Mouse (Mus musculus): ENCODE data around the gene P2ry14. TPM values are rescaled to one million over a fixed set of nuclear protein-coding genes. Genes with fewer than 3 reads are reported as not detected.

Gene P2ry14
- total and polyA plus RNA-seq, 3 experiments, result 0.08 to 0.13 TPM; not detected in 1

GRCm38 (mm10) chr3:59098540-59098939, 54.9 kb downstream of the P2ry14 start:
- Histone ChIP-seq H3K79me2 (ENCODE audit: control insufficient read depth, insufficient read depth, low read length, poor library complexity) (no peaks in the 10 kb centered on the region), H3K27ac (ENCODE audit: control insufficient read depth, low read depth, low read length) (no peak overlapping the region), H3K36me3 (ENCODE audit: control insufficient read depth in 1 of 2, insufficient read depth in 2 of 2, low read length in 2 of 2) (peaks cover 0 to 4% of the 10 kb centered on the region in 2 experiments; a peak in 2 of 4 replicates), H3K9me3 (replicated peaks; ENCODE audit: insufficient read depth, low read length) (no peaks in the 10 kb centered on the region), H3K9ac (ENCODE audit: control insufficient read depth, low read depth, low read length, poor library complexity, severe bottlenecking) (no peak overlapping the region), H3K27me3 (ENCODE audit: control insufficient read depth in 1 of 2, insufficient read depth in 2 of 2, low read length in 2 of 2) (peaks cover 0 to 2% of the 10 kb centered on the region in 2 experiments), H3K4me1 (ENCODE audit: control insufficient read depth in 1 of 2, insufficient read depth in 2 of 2, low read length in 2 of 2) (peaks cover 5 to 6% of the 10 kb centered on the region in 2 experiments), H3K4me3 (ENCODE audit: control insufficient read depth in 1 of 2, insufficient read depth in 1 of 2, low read depth in 2 of 2, low read length in 2 of 2) (no peak overlapping the region)
- TF ChIP-seq CHD1 (IDR thresholded peaks at IDR 0.05; ENCODE audit: low read depth, low read length) (no peak), ZKSCAN1 (IDR thresholded peaks at IDR 0.05; ENCODE audit: low read depth, low read length) (no peak), GABPA (IDR thresholded peaks at IDR 0.05; ENCODE audit: low read depth, low read length) (no peak), NRF1 (IDR thresholded peaks at IDR 0.05; ENCODE audit: insufficient read depth, low read depth, low read length, poor library complexity, severe bottlenecking) (no peak), MAZ (IDR thresholded peaks at IDR 0.05; ENCODE audit: low read depth, low read length) (no peak), ETS1 (IDR thresholded peaks at IDR 0.05; ENCODE audit: low read depth, low read length) (no peak), SMC3 (IDR thresholded peaks at IDR 0.05; ENCODE audit: low read depth, low read length) (no peak), RCOR1 (IDR thresholded peaks at IDR 0.05; ENCODE audit: low read depth, low read length) (no peak), MAFK (IDR thresholded peaks at IDR 0.05; ENCODE audit: borderline replicate concordance, low read depth, low read length) (no peak), KAT2A (conservative IDR thresholded peaks at IDR 0.05; ENCODE audit: low read depth, low read length) (no peak), UBTF (IDR thresholded peaks at IDR 0.05; ENCODE audit: borderline replicate concordance, insufficient read depth, low read depth, low read length) (no peak), ELF1 (IDR thresholded peaks at IDR 0.05; ENCODE audit: low read depth, low read length) (no peak), CTCF (IDR thresholded peaks at IDR 0.05 in 2 of 3, conservative IDR thresholded peaks at IDR 0.05 in 1 of 3; ENCODE audit: control insufficient read depth in 1 of 3, insufficient read depth in 1 of 3, low read depth in 2 of 3, low read length in 3 of 3, poor library complexity in 1 of 3, severe bottlenecking in 1 of 3) (no peak), TCF12 (IDR thresholded peaks at IDR 0.05; ENCODE audit: low read depth, low read length) (no peak), MYC (IDR thresholded peaks at IDR 0.05; ENCODE audit: low read depth, low read length) (no peak), POLR2A (IDR thresholded peaks at IDR 0.05; ENCODE audit: control insufficient read depth in 1 of 2, insufficient read depth in 1 of 2, low read depth in 1 of 2, low read length in 2 of 2, poor library complexity in 1 of 2) (no peak), TBP (IDR thresholded peaks at IDR 0.05; ENCODE audit: low read depth, low read length) (no peak), JUND (IDR thresholded peaks at IDR 0.05; ENCODE audit: low read depth, low read length) (no peak), ZC3H11A (IDR thresholded peaks at IDR 0.05; ENCODE audit: low read depth, low read length) (no peak)
- DNase-seq (ENCODE audit: low read depth, low spot score), result no peak

GRCm38 (mm10) chr3:59097421-59097820, 56.0 kb downstream of the P2ry14 start:
- Histone ChIP-seq H3K36me3 (ENCODE audit: control insufficient read depth in 1 of 2, insufficient read depth in 2 of 2, low read length in 2 of 2) (peaks cover 0 to 4% of the 10 kb centered on the region in 2 experiments; a peak in 2 of 4 replicates), H3K9me3 (replicated peaks; ENCODE audit: insufficient read depth, low read length) (no peaks in the 10 kb centered on the region)
- TF ChIP-seq BHLHE40 (IDR thresholded peaks at IDR 0.05; ENCODE audit: borderline replicate concordance, low read depth, low read length) (no peak), NELFE (IDR thresholded peaks at IDR 0.05; ENCODE audit: low read depth, low read length) (no peak), TCF12 (IDR thresholded peaks at IDR 0.05; ENCODE audit: low read depth, low read length) (no peak), KAT2A (conservative IDR thresholded peaks at IDR 0.05; ENCODE audit: low read depth, low read length) (no peak), MYB (IDR thresholded peaks at IDR 0.05; ENCODE audit: low read depth, low read length) (no peak)

More at GRCm38 (mm10) chr3:59097421-59097820, 56.0 kb downstream of the P2ry14 start:
- H3K9ac ChIP-seq (ENCODE audit: control insufficient read depth, low read depth, low read length, poor library complexity, severe bottlenecking), result no peak overlapping the region
- H3K4me3 ChIP-seq (ENCODE audit: control insufficient read depth in 1 of 2, insufficient read depth in 1 of 2, low read depth in 2 of 2, low read length in 2 of 2), result no peak overlapping the region
- H3K27ac ChIP-seq (ENCODE audit: control insufficient read depth, low read depth, low read length), result no peak overlapping the region
- H3K4me1 ChIP-seq (ENCODE audit: control insufficient read depth in 1 of 2, insufficient read depth in 2 of 2, low read length in 2 of 2), result peaks cover 5% of the 10 kb centered on the region in 2 experiments
- H3K79me2 ChIP-seq (ENCODE audit: control insufficient read depth, insufficient read depth, low read length, poor library complexity), result no peaks in the 10 kb centered on the region
- DNase-seq (ENCODE audit: low read depth, low spot score), result no peak
- H3K27me3 ChIP-seq (ENCODE audit: control insufficient read depth in 1 of 2, insufficient read depth in 2 of 2, low read length in 2 of 2), result peaks cover 0 to 2% of the 10 kb centered on the region in 2 experiments
